In genomic region chr3:143995045-143995444, GRCm38 (mm10) we compare ENCODE assay signal across 22 mouse cellular contexts.
DNase-seq lines count a peak whose midpoint lies in the region; ATAC-seq lines count a peak whose summit lies in the region.
"Had no signal": no experiment of that assay in that cellular context is flagged by ENCODE, and none has a peak within 500 bp of the region (broad histone marks: within the 10 kb centered on the region; RNA-seq: fewer than 3 reads in every experiment).

No protein-coding gene starts in this region.

- no peak overlapping the region for H3K4me3 ChIP-seq in forebrain, embryonic 15.5 days
- no peak overlapping the region for H3K4me3 ChIP-seq in forebrain, embryonic 16.5 days (replicated peaks; ENCODE audit: low read length)
- no peak overlapping the region for H3K4me3 ChIP-seq in kidney, embryonic 16.5 days (ENCODE audit: low read length)
- no peak overlapping the region for H3K4me3 ChIP-seq in midbrain, embryonic 13.5 days (replicated peaks)
- H3K4me3 ChIP-seq in midbrain, embryonic 10.5 days, result no peak overlapping the region
- H3K4me3 ChIP-seq: left cerebral cortex, adult 2 months had no signal

- H3K4me2 ChIP-seq in forebrain, embryonic 15.5 days (replicated peaks), result no peak overlapping the region
- H3K4me2 ChIP-seq in forebrain, embryonic 16.5 days (ENCODE audit: low read length), result no peak overlapping the region
- H3K4me2 ChIP-seq in kidney, embryonic 16.5 days (replicated peaks; ENCODE audit: low read depth, low read length), result no peak overlapping the region
- H3K4me2 ChIP-seq in midbrain, embryonic 13.5 days (replicated peaks), result no peak overlapping the region
- H3K4me2 ChIP-seq: heart, embryonic 11.5 days; liver, embryonic 11.5 days; lung, embryonic 14.5 days had no signal

- ATAC-seq in forebrain, embryonic 15.5 days (replicated peaks), result 0 out of 2 replicates have a peak, but pooled peaks have one; percentile 15
- no peak for ATAC-seq in forebrain, embryonic 16.5 days
- peak; percentile 27; the same call in 1 of the 2 replicates for ATAC-seq in kidney, embryonic 16.5 days (ENCODE audit: low FRiP score, low TSS enrichment)
- ATAC-seq in midbrain, embryonic 13.5 days, result peak; percentile 62

- 90% methylated on average over 3 of the region's 3 CpGs for WGBS in forebrain, embryonic 15.5 days
- 95% methylated on average over 3 of the region's 3 CpGs for WGBS in forebrain, embryonic 16.5 days
- 92% methylated on average over 3 of the region's 3 CpGs for WGBS in kidney, embryonic 16.5 days
- WGBS in midbrain, embryonic 13.5 days, result 82% methylated on average over 3 of the region's 3 CpGs
- 88% methylated on average over 3 of the region's 3 CpGs for WGBS in midbrain, embryonic 10.5 days

- H3K9me3 ChIP-seq in forebrain, embryonic 15.5 days, result no peaks in the 10 kb centered on the region
- H3K9me3 ChIP-seq in forebrain, embryonic 16.5 days (ENCODE audit: control insufficient read depth, low read length), result no peaks in the 10 kb centered on the region
- no peaks in the 10 kb centered on the region for H3K9me3 ChIP-seq in kidney, embryonic 16.5 days (ENCODE audit: low read length)
- no peaks in the 10 kb centered on the region for H3K9me3 ChIP-seq in midbrain, embryonic 13.5 days
- no peaks in the 10 kb centered on the region for H3K9me3 ChIP-seq in midbrain, embryonic 10.5 days (replicated peaks)

- H3K9ac ChIP-seq in forebrain, embryonic 15.5 days (replicated peaks), result no peak overlapping the region
- H3K9ac ChIP-seq in forebrain, embryonic 16.5 days (replicated peaks; ENCODE audit: low read depth, low read length), result no peak overlapping the region
- H3K9ac ChIP-seq in kidney, embryonic 16.5 days (replicated peaks; ENCODE audit: low read length), result no peak overlapping the region
- H3K9ac ChIP-seq in midbrain, embryonic 13.5 days (replicated peaks), result no peak overlapping the region
- H3K9ac ChIP-seq: lung, embryonic 14.5 days had no signal

- H3K4me1 ChIP-seq in forebrain, embryonic 15.5 days, result no peaks in the 10 kb centered on the region
- H3K4me1 ChIP-seq in forebrain, embryonic 16.5 days (replicated peaks; ENCODE audit: control insufficient read depth, insufficient read depth, low read length), result no peaks in the 10 kb centered on the region
- H3K4me1 ChIP-seq in kidney, embryonic 16.5 days (ENCODE audit: insufficient read depth, low read length), result no peaks in the 10 kb centered on the region
- H3K4me1 ChIP-seq in midbrain, embryonic 13.5 days (replicated peaks), result no peaks in the 10 kb centered on the region
- H3K4me1 ChIP-seq in midbrain, embryonic 10.5 days, result no peaks in the 10 kb centered on the region

- DNase-seq in kidney, postnatal 4 days, result no peak
- DNase-seq in midbrain, embryonic 10.5 days (ENCODE audit: low spot score), result no peak
- DNase-seq in gastrocnemius, adult 8-10 months (ENCODE audit: low spot score in 2 of 2), result no peak
- DNase-seq: adrenal gland, postnatal 25 days; B cell, adult 2 months; cerebellum, adult 11 months; cerebellum, postnatal 10 days; heart, postnatal 36 days; kidney, adult 11 months; kidney, postnatal 36 days; layer of hippocampus, adult 9-11 months; left cerebral cortex, postnatal 4 days; lung, embryonic 14.5 days; right cerebral cortex, postnatal 25 days; thymus, adult 2 months had no signal

- H3K27ac ChIP-seq in forebrain, embryonic 15.5 days (replicated peaks), result no peak overlapping the region
- no peak overlapping the region for H3K27ac ChIP-seq in forebrain, embryonic 16.5 days (ENCODE audit: low read length)
- no peak overlapping the region for H3K27ac ChIP-seq in kidney, embryonic 16.5 days (ENCODE audit: low read length)
- no peak overlapping the region for H3K27ac ChIP-seq in midbrain, embryonic 13.5 days
- no peak overlapping the region for H3K27ac ChIP-seq in midbrain, embryonic 10.5 days (replicated peaks)
- H3K27ac ChIP-seq: left cerebral cortex, adult 2 months had no signal

- no peaks in the 10 kb centered on the region for H3K27me3 ChIP-seq in forebrain, embryonic 15.5 days
- no peaks in the 10 kb centered on the region for H3K27me3 ChIP-seq in forebrain, embryonic 16.5 days (replicated peaks; ENCODE audit: control insufficient read depth, insufficient read depth, low read length)
- no peaks in the 10 kb centered on the region for H3K27me3 ChIP-seq in kidney, embryonic 16.5 days (ENCODE audit: insufficient read depth, low read length)
- H3K27me3 ChIP-seq in midbrain, embryonic 13.5 days, result no peaks in the 10 kb centered on the region
- no peaks in the 10 kb centered on the region for H3K27me3 ChIP-seq in midbrain, embryonic 10.5 days (ENCODE audit: low read depth, poor library complexity, severe bottlenecking)

- H3K36me3 ChIP-seq in forebrain, embryonic 15.5 days, result no peaks in the 10 kb centered on the region
- no peaks in the 10 kb centered on the region for H3K36me3 ChIP-seq in forebrain, embryonic 16.5 days (ENCODE audit: control insufficient read depth, insufficient read depth)
- H3K36me3 ChIP-seq in kidney, embryonic 16.5 days (ENCODE audit: insufficient read depth, low read length), result no peaks in the 10 kb centered on the region
- no peaks in the 10 kb centered on the region for H3K36me3 ChIP-seq in midbrain, embryonic 13.5 days
- no peaks in the 10 kb centered on the region for H3K36me3 ChIP-seq in midbrain, embryonic 10.5 days
